Mouse (Mus musculus) ES-Bruce4 (cell line): Measurements from ENCODE around the gene C1qc.

Experiments
- CTCF ChIP-seq: IDR thresholded peaks from one replicate; pipeline ENCODE4 v1.8.1; 2011; ENCODE audit warnings: low read depth, low read length
- POLR2A ChIP-seq: IDR thresholded peaks from one replicate; pipeline ENCODE4 v1.8.1; 2011; ENCODE audit warnings: low read length; ENCODE audit not compliant: insufficient read depth

DNA sequence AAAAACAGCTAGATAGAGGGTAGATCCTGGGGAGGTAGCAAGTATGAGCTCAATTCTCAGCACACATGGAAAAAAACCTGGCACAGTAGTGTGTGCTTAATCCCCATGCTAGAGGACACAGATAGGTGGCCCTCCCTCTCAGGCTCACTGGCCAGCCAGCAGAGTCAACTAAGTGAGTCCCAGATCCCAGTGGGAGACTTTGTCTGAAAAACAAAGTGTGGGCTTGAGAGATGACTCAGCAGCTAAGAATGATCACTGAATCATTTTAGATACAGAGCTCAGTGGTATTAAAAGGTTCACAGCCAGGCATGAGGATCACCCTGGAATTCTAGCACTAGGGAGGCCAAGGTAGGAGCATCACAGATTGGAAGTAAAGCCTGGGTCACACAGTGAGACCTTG, 14.9 kb upstream of the C1qc start:
- TF ChIP-seq CTCF (no peak), POLR2A (no peak)
